Mouse (Mus musculus) heart, postnatal 14 days (tissue): ENCODE data around the gene Gorasp1. TPM values are rescaled to one million over a fixed set of nuclear protein-coding genes. Genes with fewer than 3 reads are reported as not detected.

ENCODE experiments used
- DNase-seq, 2 experiments: peaks; one replicate each; pipeline ENCODE4 v3.0.0; 2021 to 2022
- intact Hi-C: fragments of 180-260 bp; cut with DNase I; formaldehyde crosslinking; loops from one replicate; pipeline ENCODE4 v1.15.1; 2025
- long read RNA-seq, 2 experiments: library from polyadenylated mRNA; stranded (forward); transcript quantifications; one replicate each; pipeline ENCODE4 v2.0.0; 2021
- total RNA-seq, 2 experiments: library from RNA; stranded (reverse); gene quantifications; 2 replicates each; pipeline ENCODE4 v1.2.3; 2021

Gene Gorasp1
- total RNA-seq: 10 to 100 TPM; 21.4 to 22.8 TPM
- long read RNA-seq, experiment 1, transcript Gorasp1-201 (9 exons, 3,906 nt): major isoform, 46 of 51 reads
- long read RNA-seq, experiment 1, partial matches to known transcripts: 2 of 51 reads
- long read RNA-seq, experiment 1, other reads (novel, unspliced or antisense): 3 of 51 reads
- long read RNA-seq, experiment 2, transcript Gorasp1-201 (9 exons, 3,906 nt): major isoform, 43 of 50 reads
- long read RNA-seq, experiment 2, partial matches to known transcripts: 3 of 50 reads
- long read RNA-seq, experiment 2, other reads (novel, unspliced or antisense): 4 of 50 reads

GRCm38 (mm10) chr9:119937005-119937773, at the start of gene Gorasp1, which contains the start of gene Ttc21a:
Gene Gorasp1 (minus strand): TSS chr9:119937565.
Gene Ttc21a (plus strand): TSS chr9:119937606.
- DNase-seq: peak; percentile 97 to 98
- intact Hi-C loops: no loop called here

- intact Hi-C loops: loop anchor here (2.0 kb wide), 2 partner anchors 15 to 25 kb away; no protein-coding TSS in a partner anchor
- no peak for DNase-seq
These were observed 48.7 kb upstream of the Gorasp1 start for GRCm38 (mm10) chr9:119985881-119986574.

- intact Hi-C loops: loop anchor here (2.0 kb wide), 2 partner anchors 16 to 26 kb away; no protein-coding TSS in a partner anchor
- no peak for DNase-seq
These were observed 47.2 kb upstream of the Gorasp1 start, which contains the start of gene Csrnp1 for GRCm38 (mm10) chr9:119984536-119985011. Gene Csrnp1 (minus strand): TSS chr9:119984658.

GRCm38 (mm10) chr9:119983585-119984535, 46.5 kb upstream of the Gorasp1 start:
- DNase-seq: peak; percentile 95 to 97
- intact Hi-C loops: loop anchor here (2.0 kb wide), 3 partner anchors 17 to 27 kb away; no protein-coding TSS in a partner anchor

DNA sequence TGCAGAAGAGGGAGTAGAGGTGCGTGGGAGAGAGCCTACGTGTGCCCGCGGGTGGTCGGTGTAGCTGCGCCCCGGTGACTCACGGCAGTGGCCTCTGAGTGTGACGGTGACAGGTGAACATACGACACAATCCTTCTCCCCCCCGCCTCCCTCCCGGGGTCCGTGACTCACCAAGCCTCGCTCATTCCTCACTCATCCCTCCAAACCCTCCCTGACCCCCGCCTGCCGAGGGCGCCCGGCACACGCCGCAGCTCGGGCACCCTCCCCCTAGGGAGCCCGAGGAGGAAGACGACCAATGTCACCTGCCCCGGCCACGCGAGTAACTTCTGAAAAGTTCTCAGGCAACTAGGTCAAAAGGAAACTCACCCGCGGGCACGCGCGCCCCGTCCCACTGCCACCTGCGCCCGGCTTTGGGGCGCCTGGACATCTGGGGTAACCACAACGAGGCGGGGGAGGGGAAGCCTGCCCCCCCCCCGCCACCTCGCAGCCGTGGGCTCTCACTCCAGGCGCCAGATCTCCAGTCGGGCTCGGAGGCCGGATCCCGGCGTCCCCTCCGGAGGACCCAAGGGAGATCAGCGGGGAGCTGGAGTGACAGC, 45.7 kb upstream of the Gorasp1 start:
- intact Hi-C loops: loop anchor here (2.0 kb wide), 1 partner anchor 18 kb away; no protein-coding TSS in a partner anchor
- DNase-seq: peak; percentile 58 to 62

DNA sequence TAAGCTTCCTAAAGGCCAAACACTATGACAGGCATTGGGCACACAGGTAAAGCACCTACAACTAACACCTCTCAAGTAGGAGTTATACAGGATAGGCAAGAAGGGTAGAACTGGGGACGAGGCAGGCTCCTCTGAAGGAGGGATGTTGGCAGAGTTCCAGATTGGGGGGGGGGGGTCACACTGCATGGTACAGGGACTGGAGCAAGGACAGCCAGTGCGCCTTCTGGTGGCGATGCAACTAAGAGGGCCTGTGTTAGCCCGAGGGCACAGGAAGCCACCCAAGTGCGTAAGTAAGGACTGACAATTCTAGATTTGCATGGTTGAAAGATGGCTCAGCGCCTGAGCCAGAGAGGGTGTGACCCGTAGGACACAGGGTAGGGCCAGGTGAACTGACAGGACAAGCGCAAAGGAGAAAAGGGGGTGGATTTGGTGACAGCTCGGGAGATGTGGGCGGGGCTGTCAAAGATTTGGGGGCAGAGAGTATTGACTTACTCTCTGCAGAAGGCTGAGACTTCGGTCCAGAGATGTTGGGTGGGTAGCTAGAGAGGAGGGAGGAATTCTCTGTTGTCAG, 45.0 kb upstream of the Gorasp1 start:
- intact Hi-C loops: loop anchor here (2.0 kb wide), 1 partner anchor 18 kb away; no protein-coding TSS in a partner anchor
- DNase-seq: peak; percentile 66 to 71

DNA sequence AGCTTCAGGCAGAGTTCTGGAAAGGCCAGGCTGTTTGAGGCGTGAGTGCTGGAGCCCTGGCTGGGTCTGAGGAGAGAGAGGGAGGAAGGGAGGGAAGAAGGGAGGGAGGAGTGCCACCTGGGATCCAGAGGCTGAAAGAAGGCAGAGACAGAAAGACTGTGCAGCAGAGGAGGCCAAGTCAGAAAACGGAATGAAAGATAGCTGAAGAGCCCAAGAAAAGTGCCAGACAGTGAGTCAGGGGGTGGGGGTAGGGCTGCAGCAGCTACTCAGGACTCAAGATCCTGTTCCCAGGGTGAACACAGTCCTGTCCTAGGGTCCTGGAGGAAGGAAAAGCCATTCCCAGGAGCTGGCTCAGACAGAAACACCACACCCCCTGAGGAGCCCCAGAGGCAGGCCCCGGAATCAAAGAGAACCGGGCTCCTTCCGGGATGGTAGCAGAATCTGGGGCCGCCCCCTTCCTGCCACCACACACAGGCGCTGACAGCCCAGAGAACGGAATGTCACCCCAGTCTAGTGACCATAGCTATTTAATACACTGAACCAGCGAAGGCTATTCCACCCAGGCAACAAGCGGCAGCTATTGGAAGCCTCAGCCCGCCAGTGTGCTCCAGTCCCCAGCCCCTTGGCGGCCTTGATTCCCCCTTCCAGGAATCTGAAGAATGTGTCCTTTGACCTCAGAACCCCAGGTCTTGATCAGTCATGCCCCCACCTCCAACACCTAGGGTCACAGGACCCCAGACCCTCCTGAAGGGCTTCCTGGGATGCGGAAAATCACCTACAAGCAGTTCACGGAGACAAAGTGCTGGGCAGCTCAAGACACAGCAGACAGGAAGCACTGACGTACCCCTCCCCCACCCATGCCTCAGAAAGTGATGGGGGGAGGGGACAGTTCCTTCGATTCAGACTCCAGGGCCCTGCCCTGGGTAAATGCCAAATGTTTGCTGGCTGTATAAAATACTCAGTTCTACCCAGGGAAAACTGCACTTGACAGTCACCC, 44.1 kb upstream of the Gorasp1 start:
- peak; percentile 81 for DNase-seq
- intact Hi-C loops: loop anchor here (2.0 kb wide), 1 partner anchor 17 kb away; no protein-coding TSS in a partner anchor

DNA sequence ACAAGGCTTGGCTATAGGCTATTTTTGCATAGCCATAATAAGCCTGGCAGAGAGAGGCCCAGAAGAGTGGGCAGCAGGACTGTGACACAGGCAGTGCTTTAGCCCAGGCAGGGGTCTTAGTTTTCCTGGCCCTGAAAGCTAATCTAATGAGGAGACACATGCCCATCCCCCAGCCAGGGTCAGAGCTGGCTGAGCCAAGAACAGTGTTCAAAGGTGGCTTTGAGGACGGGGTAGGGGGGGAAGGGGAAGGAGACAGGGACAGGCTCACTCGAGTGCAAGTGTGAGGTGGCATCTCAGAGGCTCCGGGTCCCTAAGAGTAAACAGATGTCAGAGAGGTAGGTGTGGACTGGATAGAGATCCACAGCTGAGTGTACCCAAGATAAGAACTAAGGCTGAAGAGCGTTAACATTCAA, 43.4 kb upstream of the Gorasp1 start:
- intact Hi-C loops: no loop called here
- no peak for DNase-seq

DNA sequence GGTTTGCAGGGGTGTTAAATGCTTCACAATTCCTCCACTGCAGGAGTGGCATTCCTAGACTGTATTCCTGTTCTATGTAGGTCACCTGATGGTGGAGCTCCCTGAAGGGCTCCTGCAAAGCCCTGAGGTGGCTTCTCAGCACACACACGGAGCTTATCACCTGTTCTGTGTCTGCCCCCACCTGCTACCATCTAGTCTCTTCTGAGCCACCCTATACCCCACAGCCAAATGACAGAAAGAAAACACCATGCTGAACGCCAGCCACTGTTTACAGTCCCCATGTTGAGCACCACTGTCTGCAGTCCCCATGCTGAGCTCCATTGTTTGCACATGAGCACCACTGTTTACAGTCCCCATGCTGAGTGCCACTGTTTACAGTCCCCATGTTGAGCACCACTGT, 42.4 kb upstream of the Gorasp1 start:
- intact Hi-C loops: loop anchor here (2.0 kb wide), 1 partner anchor 45 kb away; no protein-coding TSS in a partner anchor
- DNase-seq: no peak

DNA sequence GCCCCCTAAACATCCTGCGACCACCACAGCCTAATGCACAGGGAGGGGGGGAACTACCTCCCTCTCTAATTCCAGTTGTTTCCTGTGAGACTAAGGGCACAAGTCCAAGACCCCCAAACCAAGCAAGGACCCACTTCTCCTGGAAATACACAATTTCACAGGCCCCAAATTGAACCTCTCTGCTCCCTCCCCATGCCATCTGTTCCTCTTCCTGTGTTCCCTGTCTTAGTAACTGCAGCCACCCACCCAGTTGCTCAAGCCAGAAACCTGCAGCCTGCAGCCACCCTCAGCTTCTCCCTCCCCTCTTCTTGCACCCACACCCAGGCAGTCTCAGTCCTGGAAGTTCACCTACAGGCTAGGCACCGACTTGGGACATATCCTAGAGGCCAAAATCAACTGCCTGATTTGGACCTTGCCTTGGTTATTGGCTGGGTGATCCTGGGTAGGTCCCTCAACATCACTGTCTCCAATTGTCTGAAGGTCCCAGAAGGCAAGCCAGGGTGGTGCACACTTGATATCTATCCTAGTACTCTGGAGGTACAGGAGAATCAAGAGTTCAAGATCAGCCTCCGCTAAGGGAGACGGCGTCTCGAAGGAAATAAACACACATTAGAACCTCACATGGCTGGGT, 41.6 kb upstream of the Gorasp1 start:
- no peak for DNase-seq
- intact Hi-C loops: loop anchor here (2.0 kb wide), 1 partner anchor 44 kb away; no protein-coding TSS in a partner anchor

GRCm38 (mm10) chr9:119978151-119978810, 40.9 kb upstream of the Gorasp1 start:
- intact Hi-C loops: loop anchor here (2.0 kb wide), 1 partner anchor 43 kb away; no protein-coding TSS in a partner anchor
- no peak for DNase-seq

GRCm38 (mm10) chr9:119977557-119978060, 40.2 kb upstream of the Gorasp1 start:
- intact Hi-C loops: loop anchor here (2.0 kb wide), 1 partner anchor 43 kb away; no protein-coding TSS in a partner anchor
- no peak for DNase-seq

DNA sequence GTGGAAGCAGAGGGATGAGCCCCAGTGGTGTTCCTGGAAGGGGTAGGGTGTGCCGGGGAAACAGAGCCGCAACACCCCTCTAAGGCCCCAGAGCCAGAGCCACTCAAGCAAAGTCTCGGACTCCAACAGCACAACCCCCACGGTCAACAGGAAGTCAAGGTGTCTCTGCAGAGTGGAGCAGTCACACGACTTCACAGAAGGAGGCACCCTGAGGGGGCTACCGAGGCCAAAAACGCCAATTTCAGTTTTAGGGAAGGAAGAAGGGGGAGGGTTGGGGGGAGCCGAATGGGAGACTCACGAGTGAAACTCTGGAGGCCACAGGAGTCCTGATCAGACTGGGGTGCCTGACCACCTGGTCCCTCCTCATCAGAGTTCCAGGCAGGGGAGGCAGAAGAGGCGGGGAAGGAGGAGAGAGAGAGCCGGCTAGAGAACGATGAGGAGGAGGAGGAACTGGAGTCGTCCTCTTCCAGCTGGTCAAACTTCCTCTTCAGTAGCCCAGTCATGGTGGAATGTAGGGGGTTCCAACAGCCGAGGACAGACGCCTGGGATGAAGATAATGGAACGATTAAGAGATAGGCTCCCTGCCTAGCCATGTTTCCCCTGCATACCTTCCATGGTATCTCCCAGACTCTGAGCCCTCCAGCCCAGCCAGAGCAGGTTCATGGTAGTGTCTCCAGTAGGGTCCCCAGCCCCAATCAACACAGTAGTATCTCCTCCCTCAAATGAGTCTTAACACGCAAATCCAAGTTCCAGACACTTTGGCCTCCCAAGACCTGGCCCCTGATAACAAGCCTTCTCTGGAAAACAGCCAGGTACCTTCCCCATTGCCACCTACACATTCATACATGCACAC, 39.6 kb upstream of the Gorasp1 start:
- intact Hi-C loops: no loop called here
- DNase-seq: no peak

DNA sequence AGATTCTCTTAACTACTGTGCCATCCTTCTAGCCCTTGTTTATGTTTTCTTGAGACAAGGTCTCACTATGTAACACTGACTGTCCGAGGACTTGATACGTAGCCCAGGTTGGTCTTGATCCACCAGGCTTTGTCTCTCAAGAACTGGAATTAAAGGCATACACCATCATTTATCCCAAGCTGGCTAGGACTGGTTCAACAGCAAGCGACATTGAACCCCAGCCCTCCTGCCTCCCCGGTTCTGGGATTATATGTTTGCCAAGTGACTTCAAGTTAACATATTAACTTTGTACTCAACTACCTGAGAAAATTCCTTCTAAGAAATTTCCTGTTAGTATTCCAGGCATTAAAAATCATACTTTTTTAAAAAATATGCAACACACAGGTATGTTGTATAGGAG, 37.9 kb upstream of the Gorasp1 start:
- DNase-seq: no peak
- intact Hi-C loops: no loop called here

DNA sequence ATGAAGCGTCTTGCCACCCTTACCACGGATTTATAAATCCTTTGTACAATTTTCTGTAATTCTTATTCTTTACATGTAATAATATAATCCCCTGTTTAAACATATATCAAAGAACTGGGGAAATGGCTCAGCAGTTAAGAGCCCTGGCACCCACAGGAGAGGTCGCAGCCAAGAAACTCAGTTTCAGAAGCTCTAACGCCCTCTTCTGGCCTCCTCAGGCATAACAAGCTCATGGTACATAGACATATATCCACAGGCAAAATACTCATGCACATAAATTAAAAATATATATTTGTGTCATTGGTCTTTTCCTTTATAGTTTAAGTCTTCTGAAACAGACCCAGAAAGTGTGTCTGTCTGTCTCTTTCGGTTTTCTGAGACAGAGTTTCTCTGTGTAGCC, 37.2 kb upstream of the Gorasp1 start:
- intact Hi-C loops: no loop called here
- DNase-seq: no peak
